In the genomic region with DNA sequence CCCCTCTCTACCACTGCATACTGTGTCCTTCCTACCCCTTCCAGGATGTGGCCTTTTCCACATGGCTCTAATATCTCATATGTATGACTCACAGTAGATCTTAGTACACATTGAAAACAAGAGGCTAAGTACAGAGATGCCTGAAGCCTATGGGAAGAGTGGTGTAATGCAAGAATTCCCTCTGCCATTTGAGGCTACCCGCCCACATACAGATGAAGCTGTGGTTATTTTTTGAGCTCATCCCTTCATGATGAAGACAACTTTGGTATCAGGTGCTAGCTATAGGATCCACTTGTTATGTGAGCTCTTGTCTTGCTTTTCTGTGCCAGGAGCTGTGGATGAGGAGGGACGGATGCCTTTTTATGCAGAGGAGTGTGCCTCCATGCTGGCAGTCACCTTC, we compare ENCODE assay signal across 19 mouse cellular contexts. TPM values are rescaled to one million over a fixed set of nuclear protein-coding genes. Genes with fewer than 3 reads are reported as not detected.
A peak's percentile ranks its signal among the peaks of the same experiment; 100 is the strongest.
DNase-seq lines count a peak whose midpoint lies in the region; ATAC-seq lines count a peak whose summit lies in the region.
"Had no signal": no experiment of that assay in that cellular context is flagged by ENCODE, and none has a peak within 500 bp of the region (broad histone marks: within the 10 kb centered on the region; RNA-seq: fewer than 3 reads in every experiment).

No protein-coding gene starts in this region.

- DNase-seq in frontal cortex, postnatal 36 days (ENCODE audit: low spot score in 2 of 2): no peak
- DNase-seq in right cerebral cortex, adult 18-20 months: peak; percentile 38
- DNase-seq in right cerebral cortex, adult 2 months (ENCODE audit: low spot score in 2 of 2): no peak
- peak; percentile 19 for DNase-seq in 3T3-L1 (ENCODE audit: low read depth, low spot score)
- DNase-seq in brain, adult 2 months (ENCODE audit: low read depth, low spot score): peak; percentile 65
- no peak for DNase-seq in adrenal gland, postnatal 25 days
- DNase-seq in retina, postnatal 1 day: no peak
- DNase-seq: adrenal gland, adult 8-10 months; adrenal gland, postnatal 14 days; cerebellum, adult 11-12 months; cerebellum, adult 9-10 months; cerebellum, postnatal 10 days; cerebellum, postnatal 25 days; forebrain, postnatal 0 days had no signal

- peak; percentile 70 for ATAC-seq in frontal cortex, adult (ENCODE audit: low TSS enrichment)
- ATAC-seq: activated CD4-positive, CD25-positive, alpha-beta regulatory T cell, adult 4 months; forebrain, embryonic 13.5 days; forebrain, embryonic 15.5 days; forebrain, postnatal 0 days; Patski had no signal

RNA-seq across cellular contexts. Expression of gene Rnf214, which starts 8.9 kb away (rescaled TPM):
- total RNA-seq in adrenal gland, postnatal 25 days (2021): 51.8 and 56.0 TPM in 2 replicates

RNA-seq across cellular contexts. Expression of gene Pcsk7, which starts 9.4 kb away (rescaled TPM):
- total RNA-seq in adrenal gland, postnatal 25 days (2021): 28.9 and 33.7 TPM in 2 replicates

RNA-seq across cellular contexts. Expression of gene Tagln, which starts 20.2 kb away (rescaled TPM):
- total RNA-seq in adrenal gland, postnatal 25 days (2021): 51.0 and 70.2 TPM in 2 replicates

RNA-seq across cellular contexts. Expression of gene Sidt2, which starts 39.4 kb away (rescaled TPM):
- total RNA-seq in adrenal gland, postnatal 25 days (2021): 286 and 328 TPM in 2 replicates

Comparison
In these comparisons a context has a peak if more than half of its experiments do, and no peak if none do; other contexts are left out.
1. DNase-seq: peak in right cerebral cortex, adult 18-20 months (single experiment), 3T3-L1 (single experiment) and brain, adult 2 months (single experiment); none in frontal cortex, postnatal 36 days (0 of 2), right cerebral cortex, adult 2 months (0 of 2), adrenal gland, postnatal 25 days (single experiment) and retina, postnatal 1 day (single experiment).